Mouse (Mus musculus): Measurements from ENCODE around the gene Clpx.

Gene Clpx

DNA sequence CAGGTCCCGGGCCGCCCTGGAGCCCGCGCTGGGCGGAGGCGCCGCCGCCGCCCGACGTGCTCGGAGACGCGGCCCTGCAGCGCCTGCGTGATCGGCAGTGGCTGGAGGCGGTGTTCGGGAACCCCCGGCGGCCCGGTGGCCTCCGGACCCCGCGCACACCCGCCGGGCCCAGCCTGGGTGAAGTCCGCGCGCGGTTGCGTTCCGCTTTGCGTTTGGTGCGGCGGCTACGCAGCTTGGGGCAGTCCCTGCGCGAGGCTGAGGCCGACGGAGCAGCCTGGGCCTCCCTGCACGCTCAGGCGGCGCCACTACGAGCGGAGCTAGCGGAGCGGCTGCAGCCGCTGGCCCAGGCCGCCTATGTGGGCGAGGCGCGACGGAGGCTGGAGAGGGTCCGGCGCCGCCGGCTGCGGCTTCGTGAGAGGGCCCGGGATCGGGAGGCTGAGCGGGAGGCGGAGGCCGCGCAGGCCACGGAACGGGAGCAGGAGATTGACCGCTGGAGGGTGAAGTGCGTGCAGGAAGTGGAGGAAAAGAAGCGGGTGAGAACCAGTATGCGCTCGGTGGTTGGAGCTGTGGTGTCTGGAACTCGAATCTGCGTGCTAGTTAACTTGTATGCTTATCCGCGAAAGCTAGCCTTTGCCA is 52.5 kb downstream of the Clpx start:
- peak; percentile 13 to 25 for DNase-seq (ENCODE audit: low spot score in 2 of 2)

DNA sequence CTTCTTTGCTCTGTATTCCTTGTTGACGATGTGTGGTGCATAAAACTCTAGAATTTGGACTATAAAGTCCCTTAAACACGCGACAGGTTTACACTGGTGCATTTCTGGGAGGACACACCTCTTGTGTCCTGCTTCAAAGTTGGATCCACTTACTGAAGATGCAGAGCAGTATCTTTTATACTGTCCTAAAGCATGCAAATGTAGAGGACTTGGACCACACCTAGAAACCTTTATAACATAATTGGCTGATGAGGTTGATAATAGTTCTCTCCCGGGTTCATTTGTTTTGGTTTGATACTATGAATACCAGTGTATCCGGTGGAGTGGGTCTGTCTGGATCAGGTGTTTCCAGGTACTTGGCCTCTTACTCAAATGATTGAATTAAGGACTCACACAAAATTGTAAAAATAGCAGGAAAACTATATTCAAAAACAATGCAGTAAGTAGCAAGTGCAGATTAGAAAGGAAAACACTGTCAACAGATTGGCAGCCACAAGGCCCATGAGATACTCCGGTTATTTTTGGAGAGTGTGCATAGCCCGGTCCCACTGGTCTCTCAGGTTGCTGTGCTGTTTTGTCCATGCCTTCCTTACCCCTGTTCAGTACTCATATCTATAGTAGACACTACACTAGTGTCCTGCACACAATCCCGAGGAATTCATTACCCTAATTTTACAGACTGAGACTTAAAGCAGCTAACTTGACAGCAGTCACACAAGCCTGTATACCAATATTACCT is 53.2 kb downstream of the Clpx start:
- no peak for DNase-seq (ENCODE audit: low spot score in 2 of 2)

DNA sequence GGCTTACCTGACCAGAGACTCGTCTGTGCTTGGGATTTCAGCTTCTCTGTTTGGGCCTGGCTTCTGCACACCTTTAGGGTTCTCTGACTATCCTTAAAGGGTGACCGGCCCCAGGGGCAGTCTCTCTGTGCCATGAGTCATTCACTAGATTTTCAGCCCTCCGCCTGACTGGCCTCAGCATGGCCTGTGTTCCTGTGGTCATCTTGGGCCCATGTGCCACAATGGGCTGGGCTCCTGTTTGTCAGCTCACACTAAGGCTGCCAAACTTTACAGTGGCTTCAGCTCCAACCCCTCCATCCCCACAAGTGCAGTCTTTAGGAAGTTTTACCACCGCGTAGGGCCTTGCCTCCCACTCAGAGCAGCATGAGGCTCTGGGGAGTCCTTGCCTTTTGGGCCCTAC is 59.2 kb downstream of the Clpx start:
- DNase-seq (ENCODE audit: low spot score in 2 of 2): no peak

DNA sequence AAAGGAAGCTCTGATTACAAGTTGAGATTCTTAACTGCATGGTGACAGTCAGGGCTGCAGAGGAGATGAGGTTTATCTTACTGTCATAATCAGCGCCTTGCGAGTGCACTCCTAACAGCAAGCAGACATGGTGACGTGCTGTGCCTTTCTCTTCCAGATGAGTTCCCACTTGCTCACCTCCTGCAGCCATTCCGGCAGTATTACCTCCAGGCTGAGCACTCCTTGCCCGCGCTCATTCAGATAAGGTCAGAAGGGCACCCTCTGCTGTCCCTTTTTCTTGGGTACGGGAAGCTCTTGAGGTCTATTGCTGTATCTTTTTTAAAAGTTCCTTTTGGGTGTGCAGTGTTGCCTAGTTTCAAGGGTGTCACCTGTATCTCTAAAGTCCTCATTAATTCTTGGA is 62.5 kb downstream of the Clpx start:
- no peak for DNase-seq (ENCODE audit: low spot score in 2 of 2)

DNA sequence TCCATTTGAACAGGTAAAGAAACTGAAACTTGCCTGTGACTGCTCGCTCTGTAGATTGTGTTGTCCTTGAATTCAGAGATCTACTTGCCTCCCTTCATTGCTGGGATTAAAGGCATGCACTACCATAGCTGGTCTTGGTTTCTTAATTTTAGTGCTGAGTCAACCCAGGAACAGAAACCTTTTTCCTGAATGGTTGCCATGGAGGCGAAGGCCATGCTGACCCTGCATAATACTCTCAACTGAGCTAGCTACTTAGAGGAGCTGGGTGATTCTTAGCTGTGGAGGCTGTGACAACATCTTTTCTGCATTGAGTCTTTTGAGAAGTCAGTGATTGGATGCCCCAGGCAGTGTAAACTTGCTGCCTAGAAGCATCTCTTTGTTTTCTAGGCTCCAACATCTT is 62.9 kb downstream of the Clpx start:
- no peak for DNase-seq (ENCODE audit: low spot score in 2 of 2)

DNA sequence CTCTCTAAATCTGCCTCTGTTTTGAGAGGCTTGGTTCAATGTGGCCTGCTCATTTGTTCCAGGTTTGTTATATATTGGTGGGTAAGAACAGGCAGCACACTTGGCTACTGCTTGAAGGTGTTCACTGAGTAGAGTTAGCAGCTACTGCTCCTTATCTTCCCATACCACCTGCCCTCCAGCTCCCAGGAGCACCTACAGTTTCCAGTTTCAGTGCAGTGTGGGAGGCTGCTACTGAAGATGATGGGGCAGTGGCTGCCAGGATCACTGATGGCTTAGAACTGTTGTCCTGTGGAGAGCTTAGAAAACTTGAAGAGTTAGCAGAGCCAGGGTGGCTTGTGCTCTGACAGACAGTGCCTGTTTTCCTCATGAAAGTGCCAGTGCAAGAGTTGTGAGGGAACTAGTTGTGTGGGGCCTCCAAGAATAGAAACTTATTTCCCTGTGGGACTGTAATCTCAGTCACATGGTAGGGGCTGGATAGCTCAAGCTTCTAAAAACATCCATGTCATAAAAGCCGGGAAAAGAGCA is 65.0 kb downstream of the Clpx start:
- DNase-seq (ENCODE audit: low spot score in 2 of 2): no peak

DNA sequence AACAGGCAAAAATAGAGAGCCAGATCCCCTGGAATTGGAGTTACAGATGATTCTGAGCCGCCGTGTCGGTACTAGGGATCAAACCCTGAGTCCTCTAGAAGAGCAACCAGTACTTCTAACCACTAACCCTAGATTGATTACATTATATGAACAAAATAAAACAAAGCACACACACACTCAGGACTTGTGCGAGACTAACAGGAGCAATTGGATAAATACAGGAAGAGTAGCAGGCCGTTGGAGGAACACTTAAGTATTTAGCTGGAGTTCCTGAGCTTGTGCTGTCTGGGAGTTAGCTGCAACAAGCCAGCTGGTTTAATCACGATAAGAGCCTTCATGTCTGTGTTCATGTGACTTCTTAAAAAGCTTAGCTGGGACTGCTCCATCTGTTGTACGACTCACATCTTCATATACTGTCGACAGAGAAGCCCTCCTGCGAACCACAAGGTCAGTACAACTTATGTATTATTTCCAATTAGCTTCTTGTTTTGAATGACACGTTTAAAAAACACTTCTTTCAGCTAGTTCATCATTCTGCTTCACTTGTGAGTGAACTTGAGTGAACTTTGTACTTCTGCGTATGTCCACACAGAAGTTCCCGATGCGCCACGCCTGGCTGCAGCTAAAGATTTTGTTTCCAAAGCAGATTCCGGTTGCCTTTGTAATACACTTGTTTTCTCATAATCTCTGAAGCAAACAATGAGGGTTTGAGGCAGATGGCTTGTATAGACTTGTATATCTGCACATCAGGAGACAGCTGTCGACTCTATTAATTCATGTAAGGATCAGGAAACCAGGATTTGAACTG is 66.8 kb downstream of the Clpx start, which contains the start of gene Ubap1l:
Gene Ubap1l, plus strand, starts transcription at position 401 of the 808 bp plus-strand sequence.
- DNase-seq (ENCODE audit: low spot score in 2 of 2): no peak

DNA sequence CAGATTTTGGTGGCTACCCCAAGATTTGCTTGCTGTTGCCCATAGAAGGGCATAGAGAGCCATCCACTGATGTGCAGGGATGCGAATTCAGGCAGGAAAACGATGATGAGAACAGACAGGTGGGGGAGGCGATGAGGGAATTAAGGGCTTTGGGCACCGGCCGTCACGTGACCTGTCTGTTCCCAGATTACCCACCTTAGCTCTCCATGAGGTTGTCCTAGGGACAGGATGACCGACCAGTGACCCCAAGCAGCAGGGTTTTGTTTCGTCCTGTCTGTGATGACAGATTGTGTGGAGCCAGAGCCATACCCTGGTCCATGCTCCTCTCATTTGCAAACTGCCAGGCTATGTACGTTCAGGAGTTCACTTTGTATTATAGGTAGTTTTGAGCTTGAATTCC is 69.6 kb downstream of the Clpx start:
- DNase-seq (ENCODE audit: low spot score in 2 of 2): no peak

DNA sequence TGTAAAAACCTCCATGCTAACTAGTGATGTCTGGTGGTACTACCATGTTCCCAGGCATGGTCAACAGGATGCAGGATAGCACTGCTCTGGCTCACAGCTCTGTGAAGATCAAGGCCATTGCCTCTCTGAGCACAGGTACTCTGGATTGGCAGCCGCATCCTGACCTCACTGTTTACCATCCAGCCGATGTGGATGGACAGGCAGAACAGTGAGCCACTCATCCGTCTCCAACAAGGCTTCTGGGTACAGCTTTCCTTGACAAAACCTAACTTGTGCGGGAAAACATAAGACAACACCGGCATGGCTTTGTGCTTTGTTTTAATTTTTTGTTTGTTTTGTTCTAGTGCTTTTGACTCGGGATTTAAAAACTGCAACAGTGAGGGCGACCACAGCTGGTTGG is 71.7 kb downstream of the Clpx start:
- no peak for DNase-seq (ENCODE audit: low spot score in 2 of 2)

DNA sequence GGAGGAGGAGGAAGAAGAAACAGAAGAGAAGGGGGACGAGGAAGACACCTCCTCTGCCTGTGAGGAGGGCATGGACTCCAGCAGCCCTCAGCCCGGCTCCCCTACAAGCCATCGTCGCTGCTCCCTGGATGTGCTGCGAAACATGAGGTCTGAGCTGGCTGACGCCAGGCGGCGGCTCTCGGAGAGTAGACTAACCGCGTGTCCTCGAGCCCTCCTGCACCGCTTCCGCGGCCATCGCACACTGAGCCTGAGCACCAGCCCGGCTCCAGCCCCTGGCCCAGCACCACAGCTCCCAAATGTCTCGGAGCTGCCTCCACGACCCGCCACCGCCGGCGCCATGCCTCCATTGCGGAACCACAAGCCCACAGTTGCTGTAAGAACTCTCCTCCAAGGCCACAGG is 77.7 kb downstream of the Clpx start:
- DNase-seq (ENCODE audit: low spot score in 2 of 2): no peak

DNA sequence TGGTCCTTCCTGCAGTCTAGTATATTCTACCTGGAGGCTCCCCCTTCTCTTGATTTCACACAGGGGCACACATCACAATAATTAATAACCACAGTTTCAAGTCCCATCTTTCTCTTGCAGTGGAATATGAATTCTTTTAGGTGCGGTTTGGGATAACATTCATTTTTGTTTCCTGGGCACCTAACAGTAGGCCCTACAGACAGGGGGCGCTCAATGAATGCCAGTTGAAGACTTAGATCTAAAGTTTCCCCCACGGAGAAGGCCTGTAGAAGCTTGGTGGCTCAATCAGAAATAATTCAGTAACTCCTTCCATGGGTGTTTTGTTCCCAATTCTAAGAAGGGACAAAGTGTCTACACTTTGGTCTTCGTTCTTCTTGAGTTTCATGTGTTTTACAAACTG is 78.4 kb downstream of the Clpx start:
- DNase-seq (ENCODE audit: low spot score in 2 of 2): no peak

DNA sequence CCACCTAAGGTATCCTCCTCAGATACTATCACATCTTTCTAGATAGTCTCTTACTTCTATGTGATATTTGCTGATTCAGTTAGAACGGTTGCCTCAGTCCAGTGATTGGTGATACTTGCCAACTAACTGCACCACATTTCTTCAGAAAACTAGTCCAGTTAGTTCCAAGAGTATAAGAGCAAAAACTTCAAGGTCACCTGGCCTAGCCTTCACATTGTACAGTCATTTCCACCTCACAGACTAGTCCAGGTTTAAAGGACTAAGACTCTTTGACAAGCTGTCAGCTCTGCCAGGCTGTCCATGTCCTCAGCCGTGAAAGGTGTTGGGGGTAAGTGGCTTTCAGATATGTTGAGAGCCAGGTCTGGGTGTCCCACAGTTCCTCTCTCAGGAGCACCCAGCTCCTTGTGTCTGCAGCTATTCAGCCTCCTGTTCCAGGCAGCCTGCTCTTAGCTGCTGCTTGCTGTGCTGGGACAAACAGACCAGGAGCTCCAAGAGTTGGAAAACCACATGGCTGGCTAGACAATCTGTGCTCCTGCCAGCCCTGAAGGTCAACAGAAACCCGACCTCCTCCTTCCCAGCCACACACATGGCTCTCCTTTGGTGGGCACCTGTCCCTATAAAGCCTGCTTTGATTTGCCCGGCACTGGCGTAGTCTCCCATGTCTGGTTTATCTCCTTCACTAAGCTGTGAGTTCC is 80.6 kb downstream of the Clpx start:
- DNase-seq (ENCODE audit: low spot score in 2 of 2): no peak

DNA sequence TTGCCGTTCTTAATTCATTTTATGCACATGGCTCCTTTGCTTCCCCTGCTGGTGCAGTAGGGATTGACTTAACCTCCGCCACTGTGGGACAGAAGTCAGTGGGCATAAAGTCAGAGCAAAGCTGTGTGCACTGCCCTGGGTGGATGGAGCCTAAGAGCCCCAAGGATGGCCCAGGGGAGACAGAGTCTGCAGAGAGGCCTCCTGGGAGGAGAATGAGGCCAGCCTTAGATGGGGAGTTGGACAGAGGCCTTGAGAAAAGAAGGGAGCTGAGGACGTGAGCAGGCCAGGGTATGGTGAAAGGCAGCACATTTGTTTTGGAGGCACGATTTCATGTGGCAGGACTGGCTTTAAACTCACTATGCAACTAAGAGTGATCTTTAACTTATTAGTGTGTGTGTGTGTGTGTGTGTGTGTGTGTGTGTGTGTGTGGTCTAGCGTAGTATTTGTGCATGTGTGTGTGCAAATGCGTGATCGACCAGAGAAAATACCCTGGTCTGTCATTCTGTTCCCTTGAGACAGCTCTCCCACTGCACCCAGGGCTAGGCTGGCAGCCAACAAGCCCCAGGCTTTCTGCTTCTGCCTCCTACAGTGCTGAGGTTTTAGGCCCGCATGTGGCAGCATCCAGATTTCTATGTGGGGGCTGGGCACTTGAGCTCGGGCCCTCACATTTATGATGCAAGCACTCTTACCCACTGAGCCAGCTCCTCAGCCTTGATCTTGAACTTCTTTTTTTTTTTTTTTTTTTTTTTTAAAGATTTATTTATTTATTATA is 81.3 kb downstream of the Clpx start:
- peak; percentile 51 to 54 for DNase-seq (ENCODE audit: low spot score in 2 of 2)

Data from frontal cortex, postnatal 14 days (tissue).